Mouse (Mus musculus): ENCODE data around the gene Tmsb15a. TPM values are rescaled to one million over a fixed set of nuclear protein-coding genes. Genes with fewer than 3 reads are reported as not detected.
"Not testable (repeated sequence)": the region's sequence is repeated elsewhere in the genome, so short reads cannot be mapped to it uniquely, and the experiment has no call there.

Tmsb15a gene
- not detected in 2 replicates for polyA plus RNA-seq (2016; fragmentation: Nextera tagmentation; extraction: Ambion mirVana)

GRCm38 (mm10) chrX:135725161-135725560, at the start of gene Tmsb15a:
Gene Tmsb15a, minus strand, starts transcription at chrX:135725261.
- ATAC-seq (ENCODE audit: insufficient number of reproducible peaks, insufficient read depth, low FRiP score, low TSS enrichment), result no peak
- Histone ChIP-seq H3K9me3 (no peaks in the 10 kb centered on the region), H3K4me1 (no peaks in the 10 kb centered on the region), H3K27ac (no peak within 1 kb of the TSS), H3K27me3 (peaks cover 2% of the 10 kb centered on the region; the same call in 1 of the 2 replicates), H3K4me3 (no peak within 1 kb of the TSS), H3K9ac (no peak within 1 kb of the TSS), H3K36me3 (no peaks in the 10 kb centered on the region), H3K4me2 (replicated peaks) (no peak within 1 kb of the TSS)
- 82% methylated on average over 10 of the region's 10 CpGs for WGBS

GRCm38 (mm10) chrX:135768565-135768964, 43.5 kb upstream of the Tmsb15a start:
- no peaks in the 10 kb centered on the region for H3K4me1 ChIP-seq
- no peak overlapping the region for H3K9ac ChIP-seq
- no peaks in the 10 kb centered on the region for H3K36me3 ChIP-seq
- WGBS, result 81% methylated on average over 2 of the region's 2 CpGs
- H3K9me3 ChIP-seq, result no peaks in the 10 kb centered on the region
- H3K4me3 ChIP-seq, result no peak overlapping the region
- H3K27ac ChIP-seq, result no peak overlapping the region
- ATAC-seq (ENCODE audit: insufficient number of reproducible peaks, insufficient read depth, low FRiP score, low TSS enrichment), result no peak
- H3K4me2 ChIP-seq (replicated peaks), result no peak overlapping the region
- H3K27me3 ChIP-seq, result no peaks in the 10 kb centered on the region

DNA sequence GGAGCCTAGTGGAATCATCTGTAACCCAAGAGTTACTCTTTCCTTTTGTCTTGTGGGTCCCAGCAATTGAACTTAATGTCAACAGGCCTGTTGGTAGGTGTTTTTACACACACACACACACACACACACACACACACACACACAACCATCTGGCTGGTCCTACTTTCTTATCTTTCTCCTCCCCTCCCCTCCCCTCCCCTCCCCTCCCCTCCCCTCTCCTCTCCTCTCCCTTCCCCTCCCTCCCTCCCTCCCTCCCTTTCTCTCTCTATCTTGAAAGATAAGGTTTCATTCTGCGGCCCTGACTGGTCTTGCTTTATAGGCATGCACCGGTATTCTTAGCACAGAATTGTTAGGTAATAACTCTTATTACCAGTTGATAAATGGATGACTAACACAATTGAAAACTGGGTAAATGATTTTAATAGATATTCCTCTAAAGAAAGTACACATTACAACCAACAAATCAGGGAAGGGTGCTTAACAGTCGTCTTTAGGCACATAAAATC, 43.0 kb upstream of the Tmsb15a start:
- Histone ChIP-seq H3K4me2 (replicated peaks) (no peak overlapping the region), H3K9me3 (no peaks in the 10 kb centered on the region), H3K36me3 (no peaks in the 10 kb centered on the region), H3K4me3 (no peak overlapping the region), H3K9ac (no peak overlapping the region), H3K27ac (no peak overlapping the region), H3K4me1 (no peaks in the 10 kb centered on the region), H3K27me3 (no peaks in the 10 kb centered on the region)
- 81% methylated on average over 3 of the region's 3 CpGs for WGBS
- no peak for ATAC-seq (ENCODE audit: insufficient number of reproducible peaks, insufficient read depth, low FRiP score, low TSS enrichment)

- Histone ChIP-seq H3K4me2 (replicated peaks) (no peak overlapping the region), H3K4me3 (no peak overlapping the region), H3K27ac (no peak overlapping the region), H3K36me3 (no peaks in the 10 kb centered on the region; the same call in 1 of the 2 replicates), H3K9ac (no peak overlapping the region), H3K9me3 (no peaks in the 10 kb centered on the region), H3K27me3 (no peaks in the 10 kb centered on the region), H3K4me1 (no peaks in the 10 kb centered on the region)
- no peak for ATAC-seq (ENCODE audit: insufficient number of reproducible peaks, insufficient read depth, low FRiP score, low TSS enrichment)
Measured at GRCm38 (mm10) chrX:135761707-135762106, 36.6 kb upstream of the Tmsb15a start.

DNA sequence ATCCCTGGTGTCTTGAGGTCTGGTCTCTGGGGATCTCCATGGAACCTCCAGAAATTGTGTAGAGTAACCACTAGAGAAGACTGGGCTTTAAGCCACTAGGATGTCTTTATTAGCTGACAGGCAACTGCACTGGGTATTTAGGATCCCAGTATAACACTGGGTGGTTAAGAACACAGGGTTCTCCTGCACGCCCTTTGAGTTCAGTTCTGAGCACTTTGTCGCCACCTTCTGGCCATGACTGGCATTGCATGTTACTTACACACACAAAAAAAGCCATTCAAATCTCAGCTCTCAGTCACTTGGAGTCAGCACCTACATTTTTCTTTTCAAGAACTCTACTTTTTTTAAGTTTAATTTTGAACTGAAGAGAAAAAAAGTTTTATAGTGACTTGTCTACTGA, 27.8 kb upstream of the Tmsb15a start:
- no peak for ATAC-seq (ENCODE audit: insufficient number of reproducible peaks, insufficient read depth, low FRiP score, low TSS enrichment)
- Histone ChIP-seq H3K27me3 (no peaks in the 10 kb centered on the region), H3K4me2 (replicated peaks) (no peak overlapping the region), H3K9ac (no peak overlapping the region), H3K4me3 (no peak overlapping the region), H3K27ac (no peak overlapping the region), H3K4me1 (no peaks in the 10 kb centered on the region), H3K36me3 (no peaks in the 10 kb centered on the region), H3K9me3 (no peaks in the 10 kb centered on the region)
- WGBS, result 2% methylated on average over 2 of the region's 2 CpGs

DNA sequence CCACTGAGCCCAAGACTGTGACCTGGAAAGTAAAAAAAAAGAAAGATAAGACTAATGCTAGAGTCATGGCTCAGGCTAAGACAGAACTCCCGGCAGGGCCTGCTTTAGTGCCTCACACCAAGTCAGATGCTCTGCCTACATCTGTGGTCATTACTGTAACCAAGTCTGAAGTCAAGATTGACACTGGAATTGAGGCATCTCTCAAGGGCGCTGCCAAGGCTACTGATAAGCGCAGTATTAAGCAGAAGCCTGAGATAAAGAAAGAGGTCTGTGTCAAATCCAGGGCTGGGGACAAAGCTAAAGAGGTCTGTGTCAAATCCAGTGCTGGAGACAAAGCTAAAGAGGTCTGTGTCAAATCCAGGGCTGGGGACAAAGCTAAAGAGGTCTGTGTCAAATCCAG, 20.3 kb upstream of the Tmsb15a start:
- 93% methylated on average over 3 of the region's 3 CpGs for WGBS
- not testable (repeated sequence) for H3K27ac ChIP-seq; ATAC-seq (ENCODE audit: insufficient number of reproducible peaks, insufficient read depth, low FRiP score, low TSS enrichment); H3K27me3 ChIP-seq; H3K4me3 ChIP-seq; H3K4me1 ChIP-seq; H3K36me3 ChIP-seq; H3K4me2 ChIP-seq (replicated peaks); H3K9ac ChIP-seq; H3K9me3 ChIP-seq

- Histone ChIP-seq H3K4me3 (peak overlapping the region; percentile 57), H3K9ac (peak overlapping the region; percentile 66), H3K36me3 (no peaks in the 10 kb centered on the region), H3K4me2 (replicated peaks) (peak overlapping the region; percentile 57), H3K9me3 (no peaks in the 10 kb centered on the region), H3K27ac (no peak overlapping the region), H3K4me1 (no peaks in the 10 kb centered on the region), H3K27me3 (no peaks in the 10 kb centered on the region)
- 31% methylated on average over 7 of the region's 7 CpGs for WGBS
- ATAC-seq (ENCODE audit: insufficient number of reproducible peaks, insufficient read depth, low FRiP score, low TSS enrichment), result no peak
Measured at GRCm38 (mm10) chrX:135743056-135743355, 17.9 kb upstream of the Tmsb15a start.

DNA sequence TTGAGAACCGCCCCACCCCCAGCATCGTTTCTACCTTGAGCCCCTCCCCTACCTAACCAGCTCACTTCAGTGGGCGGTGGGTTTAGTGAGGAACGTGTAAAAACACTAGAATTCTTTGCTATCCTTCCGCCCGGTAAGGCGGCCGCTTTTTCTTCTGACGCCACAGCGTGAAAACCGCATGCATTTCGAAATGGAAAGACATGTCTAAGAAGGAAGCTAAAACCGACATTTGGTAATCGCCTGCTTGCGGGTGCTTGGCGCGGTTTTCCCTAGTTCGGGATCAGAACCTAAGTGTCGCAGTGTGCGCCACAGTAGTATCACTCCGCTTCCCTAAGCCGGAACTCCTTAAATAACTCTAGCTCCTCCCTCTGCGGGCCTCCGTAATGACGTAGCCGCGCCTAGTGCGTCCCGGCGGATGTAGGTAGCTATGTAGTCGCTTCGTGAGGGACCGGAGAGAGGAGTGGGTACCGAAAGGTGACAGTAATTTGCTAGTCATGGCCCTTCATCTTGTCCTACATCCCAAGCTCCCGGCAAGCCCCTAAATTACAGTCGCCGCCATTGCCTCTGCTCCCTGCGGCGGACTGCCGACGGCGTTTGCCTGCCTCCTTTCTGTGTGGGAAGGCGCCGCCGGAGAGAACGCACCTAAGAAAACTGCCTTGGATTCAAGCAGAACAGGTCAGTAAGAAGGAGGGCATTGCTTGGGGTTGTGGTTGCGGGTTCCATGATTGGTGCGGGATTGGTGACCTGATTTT, 17.4 kb upstream of the Tmsb15a start, which contains the start of the genes Armcx5 and Gprasp1:
Armcx5 (plus strand) TSS at position 430 of the 752 bp plus-strand sequence.
Gprasp1 (plus strand) TSS at position 430 of the 752 bp plus-strand sequence.
- 16% methylated on average over 48 of the region's 48 CpGs for WGBS
- Histone ChIP-seq H3K36me3 (no peaks in the 10 kb centered on the region), H3K27me3 (no peaks in the 10 kb centered on the region), H3K9me3 (no peaks in the 10 kb centered on the region), H3K4me1 (no peaks in the 10 kb centered on the region), H3K4me2 (replicated peaks) (peak within 1 kb of the TSS; percentile 57), H3K9ac (peak within 1 kb of the TSS; percentile 66), H3K27ac (peak within 1 kb of the TSS; percentile 80), H3K4me3 (peak within 1 kb of the TSS; percentile 57)
- peak; percentile 93 for ATAC-seq (ENCODE audit: insufficient number of reproducible peaks, insufficient read depth, low FRiP score, low TSS enrichment)

GRCm38 (mm10) chrX:135738730-135739520, 13.9 kb upstream of the Tmsb15a start:
- 73% methylated on average over 2 of the region's 2 CpGs for WGBS
- Histone ChIP-seq H3K4me2 (replicated peaks) (no peak overlapping the region), H3K4me3 (no peak overlapping the region), H3K27me3 (no peaks in the 10 kb centered on the region), H3K9me3 (no peaks in the 10 kb centered on the region), H3K27ac (no peak overlapping the region), H3K4me1 (no peaks in the 10 kb centered on the region), H3K9ac (no peak overlapping the region), H3K36me3 (no peaks in the 10 kb centered on the region)
- ATAC-seq (ENCODE audit: insufficient number of reproducible peaks, insufficient read depth, low FRiP score, low TSS enrichment), result no peak

- no peak for ATAC-seq (ENCODE audit: insufficient number of reproducible peaks, insufficient read depth, low FRiP score, low TSS enrichment)
Measured at GRCm38 (mm10) chrX:135712845-135713244, 12.2 kb downstream of the Tmsb15a start.

GRCm38 (mm10) chrX:135704349-135704748, 20.7 kb downstream of the Tmsb15a start:
- H3K27me3 ChIP-seq, result 0 out of 2 replicates have a peak, but pooled peaks cover 3% of the 10 kb centered on the region
- no peaks in the 10 kb centered on the region for H3K9me3 ChIP-seq
- H3K4me2 ChIP-seq (replicated peaks), result no peak overlapping the region
- no peak overlapping the region for H3K9ac ChIP-seq
- H3K36me3 ChIP-seq, result no peaks in the 10 kb centered on the region
- ATAC-seq (ENCODE audit: insufficient number of reproducible peaks, insufficient read depth, low FRiP score, low TSS enrichment), result no peak
- no peaks in the 10 kb centered on the region for H3K4me1 ChIP-seq
- no peak overlapping the region for H3K4me3 ChIP-seq
- no peak overlapping the region for H3K27ac ChIP-seq
- 54% methylated on average over 2 of the region's 2 CpGs for WGBS

More at GRCm38 (mm10) chrX:135712845-135713244, 12.2 kb downstream of the Tmsb15a start:
- no peaks in the 10 kb centered on the region for H3K36me3 ChIP-seq
- H3K27me3 ChIP-seq, result no peaks in the 10 kb centered on the region
- H3K9me3 ChIP-seq, result no peaks in the 10 kb centered on the region
- WGBS, result 73% methylated on average over 2 of the region's 2 CpGs
- H3K27ac ChIP-seq, result no peak overlapping the region
- no peak overlapping the region for H3K9ac ChIP-seq
- H3K4me2 ChIP-seq (replicated peaks), result no peak overlapping the region
- no peak overlapping the region for H3K4me3 ChIP-seq
- H3K4me1 ChIP-seq, result no peaks in the 10 kb centered on the region

DNA sequence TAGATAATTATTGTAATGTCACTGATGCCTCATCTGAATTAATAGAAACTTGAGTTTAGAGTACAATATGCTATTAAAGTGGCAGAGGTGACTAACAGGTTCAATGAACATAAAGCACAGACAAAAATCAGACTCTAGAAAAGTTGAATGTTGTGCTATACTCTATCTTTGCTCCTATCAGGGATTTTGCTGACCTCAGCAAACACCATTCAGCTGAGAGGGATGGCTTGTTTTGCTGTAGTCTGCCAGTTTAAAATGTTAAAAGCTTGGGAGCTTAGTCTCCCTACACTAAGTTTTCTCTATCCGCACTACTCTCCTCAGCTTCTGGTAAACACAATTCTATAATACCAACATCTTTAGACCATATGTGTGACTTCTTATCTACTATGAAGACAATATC, 21.9 kb downstream of the Tmsb15a start:
- Histone ChIP-seq H3K36me3 (no peaks in the 10 kb centered on the region), H3K27me3 (0 out of 2 replicates have a peak, but pooled peaks cover 3% of the 10 kb centered on the region), H3K9ac (no peak overlapping the region), H3K4me1 (no peaks in the 10 kb centered on the region), H3K4me3 (no peak overlapping the region), H3K9me3 (no peaks in the 10 kb centered on the region), H3K4me2 (replicated peaks) (no peak overlapping the region), H3K27ac (no peak overlapping the region)
- ATAC-seq (ENCODE audit: insufficient number of reproducible peaks, insufficient read depth, low FRiP score, low TSS enrichment), result no peak
- WGBS, result 86% methylated on average over 1 of the region's 1 CpGs
